Mouse (Mus musculus) CD4-positive helper T cell, adult 2 months (primary cell): Measurements from ENCODE around the gene Gm2115.

ENCODE experiments used
- DNase-seq: peaks from one replicate; pipeline ENCODE4 v3.0.0-alpha.2; 2012; ENCODE audit warnings: low read depth, missing footprints, low spot score

Gm2115 gene

DNA sequence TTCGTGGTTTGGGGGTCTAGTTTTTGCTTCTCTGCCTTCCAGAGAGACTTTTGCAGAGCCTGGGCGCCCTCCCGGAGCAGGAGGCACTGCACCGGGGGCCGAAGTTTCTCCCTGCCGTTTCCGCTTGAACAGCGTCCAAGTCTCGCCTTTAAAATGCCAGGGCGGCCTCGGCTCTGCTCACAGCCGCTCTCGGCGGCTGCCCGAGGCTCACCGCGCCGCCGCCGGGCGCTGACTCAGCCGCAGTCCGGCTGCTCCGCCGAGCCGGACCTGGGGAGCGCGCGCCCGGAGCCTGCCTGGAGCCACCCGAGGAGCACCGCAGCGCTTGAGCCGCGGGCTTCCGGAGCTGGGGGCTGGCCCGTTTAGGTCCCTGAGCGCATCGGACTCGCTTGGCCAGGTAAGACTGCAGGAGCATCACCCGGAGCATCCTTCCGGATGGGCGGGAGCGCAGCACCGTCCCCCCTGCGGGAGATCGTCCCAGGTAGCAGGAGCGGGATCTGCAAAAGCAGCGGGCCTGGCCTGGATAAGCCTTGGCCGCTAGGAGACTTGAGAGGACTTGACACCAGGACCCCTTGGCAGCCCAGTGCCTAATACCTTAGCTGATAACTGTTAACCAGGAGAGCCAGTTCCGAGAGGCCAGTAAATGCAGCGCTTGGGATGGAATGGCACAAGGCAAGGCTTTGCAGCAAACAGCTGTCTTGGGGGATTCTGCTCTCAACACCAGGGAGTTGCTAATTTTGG lies at the start of gene Gm2115:
Gene Gm2115, plus strand, starts transcription at position 159 of the 738 bp plus-strand sequence.
- no peak for DNase-seq

GRCm38 (mm10) chr7:84483447-84484407 lies 45.0 kb upstream of the Gm2115 start:
- no peak for DNase-seq

GRCm38 (mm10) chr7:84486485-84486884 lies 42.3 kb upstream of the Gm2115 start:
- no peak for DNase-seq

- no peak for DNase-seq
Measured at GRCm38 (mm10) chr7:84503163-84503562, 25.6 kb upstream of the Gm2115 start.

GRCm38 (mm10) chr7:84518533-84519198 lies 10.1 kb upstream of the Gm2115 start:
- no peak for DNase-seq

GRCm38 (mm10) chr7:84521329-84521728 lies 7.4 kb upstream of the Gm2115 start:
- no peak for DNase-seq

DNA sequence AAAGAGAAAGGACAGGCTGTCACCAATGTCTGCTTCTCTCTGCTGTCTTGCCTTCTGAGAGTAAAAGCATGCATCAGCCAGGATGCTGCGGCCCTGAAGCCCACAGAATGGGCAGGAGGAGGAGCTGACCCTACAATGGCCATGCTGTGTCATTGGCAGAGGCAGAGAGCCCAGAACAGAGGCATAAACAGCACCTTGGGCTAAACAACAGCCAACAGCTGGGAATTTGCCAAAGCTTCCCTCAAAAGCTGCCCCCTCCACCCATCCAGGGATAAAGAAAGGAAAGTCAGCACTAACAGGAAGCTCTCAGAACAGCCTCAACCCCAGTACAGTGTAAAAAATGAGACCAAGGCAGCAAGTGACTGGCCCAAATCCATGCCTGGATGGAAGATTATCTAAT lies 6.3 kb upstream of the Gm2115 start:
- DNase-seq = no peak

DNA sequence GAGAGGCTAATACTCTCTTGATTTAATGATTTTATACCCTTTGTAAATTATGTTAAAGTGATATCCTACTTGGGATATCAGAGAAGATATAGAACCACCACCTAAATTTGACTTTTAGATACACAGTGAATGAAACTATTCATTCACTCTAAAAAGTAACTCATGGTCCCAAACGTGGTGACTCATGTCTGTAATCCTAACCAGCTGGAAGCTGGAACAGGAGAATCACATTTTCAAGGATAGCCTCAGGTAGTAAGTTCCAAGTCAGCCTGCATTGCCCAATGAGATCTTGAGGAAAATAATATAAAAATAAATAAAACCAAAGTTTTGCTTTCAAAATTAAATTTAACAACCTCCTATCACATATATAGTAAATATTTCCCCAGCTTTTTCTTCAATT lies 2.6 kb upstream of the Gm2115 start:
- no peak for DNase-seq

DNA sequence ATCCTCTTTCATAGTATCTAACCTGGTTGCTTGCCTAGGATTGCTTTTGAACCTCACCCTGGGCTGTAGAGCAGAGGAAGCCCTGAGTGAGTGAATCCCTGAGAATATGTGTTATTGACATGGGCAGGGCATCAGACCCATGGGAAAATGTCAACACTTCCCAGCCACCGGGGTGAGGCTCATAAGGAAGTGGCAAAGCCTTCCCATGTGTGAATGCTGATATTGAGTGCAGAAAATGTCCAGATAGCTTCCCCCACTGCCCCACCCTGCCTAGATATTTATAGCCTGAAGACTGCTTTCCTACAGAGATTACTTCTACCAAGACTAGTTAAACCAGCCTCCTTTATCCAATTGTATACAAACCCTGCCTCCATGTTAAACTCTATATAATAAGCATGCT lies 4.0 kb downstream of the Gm2115 start:
- no peak for DNase-seq

DNA sequence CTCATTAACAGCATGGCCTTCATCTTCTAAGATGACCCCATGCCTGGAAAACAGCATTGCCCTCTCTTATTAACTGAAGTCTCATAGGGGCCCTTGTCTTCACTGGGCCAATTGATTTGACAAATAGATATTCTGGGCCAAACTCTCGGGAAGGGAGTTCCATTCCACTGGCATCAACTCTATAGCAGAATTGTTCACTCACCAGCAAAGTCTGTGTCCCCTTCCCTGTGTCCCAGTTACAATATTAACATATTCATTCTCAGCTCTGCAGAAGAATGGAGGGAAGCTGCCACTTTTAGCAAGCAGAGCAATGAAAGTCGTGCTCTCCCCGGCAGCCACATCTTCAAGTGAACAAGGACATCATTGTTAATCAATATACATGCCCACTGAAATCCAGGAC lies 5.9 kb downstream of the Gm2115 start:
- no peak for DNase-seq

DNA sequence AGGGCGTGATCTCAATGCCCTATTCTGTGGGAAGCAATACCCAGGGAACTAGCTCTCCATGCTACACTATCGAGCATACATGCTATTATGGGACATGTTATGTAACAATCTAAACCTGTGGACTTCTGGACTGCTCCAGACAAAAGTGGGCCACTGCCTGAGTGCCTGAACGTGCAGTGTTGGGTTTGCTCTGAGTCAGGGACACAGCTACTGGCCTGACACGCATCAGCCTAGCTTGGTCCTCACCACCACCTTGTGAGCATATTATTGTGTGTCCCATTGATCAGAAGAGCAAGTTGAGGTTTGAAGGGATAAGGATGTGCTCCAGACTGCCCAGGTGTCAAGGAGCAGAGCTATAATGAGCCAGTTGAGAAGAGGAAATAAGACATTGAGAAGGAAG lies 16.2 kb downstream of the Gm2115 start:
- DNase-seq = no peak

DNA sequence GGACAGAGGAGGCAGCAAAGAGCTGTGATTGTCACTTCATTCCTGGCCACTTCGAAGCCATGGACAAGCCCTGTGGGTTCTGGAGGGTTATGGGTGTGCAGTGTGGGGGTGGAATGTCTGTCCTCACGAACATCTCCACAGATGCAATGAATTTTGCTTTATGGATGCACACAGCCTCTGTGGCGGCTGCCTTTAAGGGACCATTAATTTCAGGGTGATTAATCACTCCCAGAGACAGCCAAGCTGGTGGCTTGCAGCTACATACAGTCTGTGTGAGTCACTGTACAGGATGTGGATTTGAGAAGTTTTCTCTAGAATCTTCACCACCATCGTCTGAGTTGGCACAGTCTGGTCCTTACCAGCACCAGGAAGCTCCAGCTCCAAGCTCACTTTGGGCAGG lies 17.9 kb downstream of the Gm2115 start:
- no peak for DNase-seq

GRCm38 (mm10) chr7:84551472-84551871 lies 22.7 kb downstream of the Gm2115 start:
- DNase-seq = no peak

GRCm38 (mm10) chr7:84555294-84555693 lies 26.5 kb downstream of the Gm2115 start:
- no peak for DNase-seq

GRCm38 (mm10) chr7:84557332-84557731 lies 28.6 kb downstream of the Gm2115 start:
- no peak for DNase-seq

DNA sequence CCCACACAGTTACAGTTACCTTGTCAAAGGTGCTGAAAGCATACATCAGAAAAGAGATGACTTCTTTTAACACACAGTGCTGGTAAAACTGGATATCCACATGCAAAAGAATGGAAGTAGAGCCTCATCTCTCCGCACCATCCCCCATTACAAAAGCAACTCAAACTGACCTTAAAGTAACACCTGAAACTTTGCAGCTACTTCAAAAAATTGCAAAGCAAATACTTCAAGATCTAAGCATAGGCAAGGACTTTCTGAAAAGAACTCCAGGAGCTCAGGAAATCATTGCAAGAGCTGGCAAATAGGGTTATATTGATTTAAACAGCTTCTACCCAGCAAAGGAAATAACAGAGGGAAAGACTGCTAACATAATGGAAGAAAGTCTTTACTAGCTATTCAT lies 31.7 kb downstream of the Gm2115 start:
- DNase-seq = no peak

DNA sequence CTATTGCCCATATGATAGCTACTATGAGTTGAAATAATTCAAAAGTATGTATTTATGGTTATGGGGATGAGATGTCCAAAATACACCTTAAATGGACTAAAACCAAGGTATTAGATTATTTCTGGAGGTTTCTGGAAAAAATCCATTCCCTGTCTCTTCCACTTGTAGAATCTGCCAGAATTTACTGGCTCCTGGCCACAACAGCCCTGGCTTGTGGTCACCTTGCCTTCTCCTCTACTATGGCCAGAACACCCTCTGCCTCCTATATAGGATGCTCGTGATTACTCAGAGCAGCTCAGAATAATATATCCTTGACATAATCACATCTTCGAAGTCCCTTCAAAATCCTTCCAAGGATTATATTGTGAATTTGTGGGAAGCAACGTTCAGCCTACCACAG lies 35.5 kb downstream of the Gm2115 start:
- DNase-seq = no peak

GRCm38 (mm10) chr7:84566200-84566599 lies 37.4 kb downstream of the Gm2115 start:
- no peak for DNase-seq

DNA sequence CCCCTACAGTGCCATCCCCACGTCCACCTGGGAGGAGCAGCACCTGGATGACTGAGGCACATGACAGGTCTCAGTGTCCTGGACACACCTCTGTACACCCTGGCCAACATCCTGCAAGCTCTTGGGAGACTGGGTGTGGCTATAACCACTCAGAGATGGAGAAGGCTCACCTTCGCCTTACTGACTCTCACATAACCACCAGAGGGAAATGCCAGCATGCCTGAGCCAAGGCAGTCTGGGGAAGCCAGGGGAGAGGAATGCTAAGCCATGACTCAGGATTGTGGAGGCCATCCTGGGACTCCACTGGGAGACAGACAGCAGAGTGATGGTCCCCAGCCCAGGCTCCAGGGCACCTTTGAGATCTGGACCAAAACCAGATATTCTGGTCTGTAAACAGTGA lies 48.3 kb downstream of the Gm2115 start:
- no peak for DNase-seq

- no peak for DNase-seq
Measured at GRCm38 (mm10) chr7:84578841-84579240, 50.1 kb downstream of the Gm2115 start.

DNA sequence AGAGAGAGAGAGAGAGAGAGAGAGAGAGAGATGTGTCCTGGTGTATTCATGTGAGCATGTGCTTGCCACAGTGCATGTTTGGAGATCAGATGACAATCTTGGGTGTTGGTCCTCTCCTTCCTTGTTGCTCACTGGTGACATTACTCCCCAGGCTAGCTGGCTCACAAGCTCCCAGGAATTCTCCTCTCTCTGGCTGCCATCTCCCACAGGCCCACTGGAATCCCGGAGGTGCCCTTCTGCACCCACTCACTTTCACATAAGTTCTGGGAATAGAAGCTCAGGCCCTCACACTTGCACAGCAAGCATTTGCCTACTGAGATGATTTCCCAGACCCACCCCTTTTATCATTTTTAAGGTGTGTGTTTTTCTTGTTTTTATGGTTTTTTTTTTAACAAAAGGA lies 51.0 kb downstream of the Gm2115 start:
- DNase-seq = no peak

GRCm38 (mm10) chr7:84585086-84585485 lies 56.3 kb downstream of the Gm2115 start:
- DNase-seq = no peak
